Mouse (Mus musculus) kidney, embryonic 16.5 days (tissue): ENCODE results near the gene Thsd7b. TPM values are rescaled to one million over a fixed set of nuclear protein-coding genes. Genes with fewer than 3 reads are reported as not detected.
"Not testable (repeated sequence)": the region's sequence is repeated elsewhere in the genome, so short reads cannot be mapped to it uniquely, and the experiment has no call there.

Experiments used
- ATAC-seq: fragments of 200-750 bp; cut with Nextera tagmentation; 2 replicates; pipeline ENCODE4 v1.8.0; 2017; ENCODE audit warnings: moderate TSS enrichment; ENCODE audit not compliant: low FRiP score, low TSS enrichment
- H3K27ac ChIP-seq: fragments of 300-500 bp; sonication (generic); 2 replicates; pipeline ENCODE4 v1.5.1; 2014; ENCODE audit warnings: low read length
- H3K27me3 ChIP-seq: fragments of 300-500 bp; sonication (generic); 2 replicates; pipeline ENCODE4 v1.6.1; 2014; ENCODE audit warnings: low read length, control low read depth, mixed read lengths; ENCODE audit not compliant: insufficient read depth
- H3K36me3 ChIP-seq: fragments of 300-500 bp; sonication (generic); 2 replicates; pipeline ENCODE4 v1.6.1; 2014; ENCODE audit warnings: low read length, control low read depth, mixed read lengths; ENCODE audit not compliant: insufficient read depth
- H3K4me1 ChIP-seq: fragments of 300-500 bp; sonication (generic); 2 replicates; pipeline ENCODE4 v1.6.1; 2014; ENCODE audit warnings: low read length, control low read depth, mixed read lengths; ENCODE audit not compliant: insufficient read depth
- H3K4me2 ChIP-seq: fragments of 300-500 bp; sonication (generic); replicated peaks from 2 replicates; pipeline ENCODE4 v1.6.1; 2014; ENCODE audit warnings: low read depth, low read length
- H3K4me3 ChIP-seq: fragments of 300-500 bp; sonication (generic); 2 replicates; pipeline ENCODE4 v1.5.1; 2014; ENCODE audit warnings: mild to moderate bottlenecking, low read length
- H3K9ac ChIP-seq: fragments of 300-500 bp; sonication (generic); replicated peaks from 2 replicates; pipeline ENCODE4 v1.6.1; 2014; ENCODE audit warnings: low read length
- H3K9me3 ChIP-seq: fragments of 300-500 bp; sonication (generic); 2 replicates; pipeline ENCODE4 v1.6.1; 2016; ENCODE audit warnings: low read length, control low read depth
- WGBS: fragments of 180-500 bp; shearing (Covaris S2); extraction: QIAGEN DNeasy Blood & Tissue Kit; methylation state at CpG from one replicate; pipeline ENCODE4 v1.1.7; 2014; 5-methylcytosine and 5-hydroxymethylcytosine counted together
- polyA plus RNA-seq: library from polyadenylated mRNA; unstranded; fragments of >200 nt; fragmentation: Nextera tagmentation; extraction: Ambion mirVana; gene quantifications from 2 replicates; pipeline ENCODE4 v1.2.1, GENCODE M21; 2015

The Thsd7b gene
- polyA plus RNA-seq, 1 experiment from 2014 or later = 0.65 TPM

DNA sequence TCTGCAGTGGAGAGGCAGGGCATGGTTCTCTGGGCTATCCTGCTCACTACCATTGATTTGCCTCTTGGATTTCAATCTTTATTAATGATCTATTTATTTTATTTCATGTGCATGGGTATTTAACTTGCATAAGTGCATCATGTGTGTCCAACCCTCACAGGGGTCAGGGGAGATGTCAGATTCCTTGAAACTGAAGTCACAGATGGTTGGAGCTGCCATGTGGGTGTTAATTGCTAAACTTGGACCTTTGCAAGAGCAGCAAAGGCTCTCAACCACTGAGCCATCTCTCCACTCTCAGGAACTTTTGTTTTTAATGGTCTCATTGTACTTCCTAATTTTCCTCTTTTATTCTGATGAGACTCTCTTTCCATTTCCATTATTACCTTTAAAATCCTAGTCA is 327.8 kb downstream of the Thsd7b start:
- no peaks in the 10 kb centered on the region for H3K27me3 ChIP-seq
- no peak overlapping the region for H3K9ac ChIP-seq
- no peak overlapping the region for H3K4me2 ChIP-seq
- no peak overlapping the region for H3K4me3 ChIP-seq
- ATAC-seq = peak; percentile 73; the same call in 1 of the 2 replicates
- H3K36me3 ChIP-seq = no peaks in the 10 kb centered on the region
- H3K4me1 ChIP-seq = 0 out of 2 replicates have a peak, but pooled peaks cover 7% of the 10 kb centered on the region
- no peak overlapping the region for H3K27ac ChIP-seq
- no peaks in the 10 kb centered on the region for H3K9me3 ChIP-seq

DNA sequence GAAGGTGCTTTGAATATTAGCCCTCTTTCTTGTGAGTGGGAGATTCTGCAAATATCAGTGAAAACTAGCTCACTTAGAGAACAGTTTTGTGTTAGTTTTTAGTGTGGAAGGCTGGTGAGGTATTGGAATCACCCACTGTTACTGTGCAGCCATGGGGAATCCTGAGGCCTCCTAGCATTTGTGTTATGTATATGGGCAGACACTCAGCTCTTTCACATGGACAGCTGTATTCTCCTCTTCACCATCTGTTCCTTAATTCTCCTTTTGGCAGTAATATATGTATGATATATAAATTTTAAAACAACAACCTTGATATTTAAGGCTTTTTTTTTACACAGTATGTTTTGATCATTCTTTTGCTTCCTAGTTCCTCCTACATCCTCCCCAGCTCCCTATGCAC is 329.2 kb downstream of the Thsd7b start:
- Histone ChIP-seq H3K9ac (no peak overlapping the region), H3K36me3 (no peaks in the 10 kb centered on the region), H3K27ac (no peak overlapping the region), H3K4me3 (no peak overlapping the region), H3K4me1 (0 out of 2 replicates have a peak, but pooled peaks cover 7% of the 10 kb centered on the region), H3K4me2 (no peak overlapping the region), H3K9me3 (no peaks in the 10 kb centered on the region), H3K27me3 (no peaks in the 10 kb centered on the region)
- no peak for ATAC-seq

DNA sequence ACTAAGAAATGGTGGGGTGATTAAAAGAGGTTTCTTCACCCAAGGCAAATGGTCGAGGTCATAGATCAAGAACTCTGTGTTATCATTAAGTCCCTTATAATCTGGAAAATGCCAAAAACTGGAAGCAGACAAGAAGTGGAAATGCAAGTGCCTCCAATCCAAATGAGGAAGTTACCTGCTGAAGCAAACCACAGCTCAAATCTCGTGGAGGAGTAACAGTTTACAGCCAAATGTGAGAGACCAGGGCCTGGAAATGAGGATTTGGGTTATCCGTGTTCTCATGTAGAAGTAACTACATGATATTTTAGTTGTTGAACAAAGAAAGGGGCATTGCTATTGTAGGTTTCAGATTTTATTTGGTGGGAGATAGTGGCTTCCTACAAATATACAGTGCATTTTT is 335.3 kb downstream of the Thsd7b start:
- H3K9me3 ChIP-seq = no peaks in the 10 kb centered on the region
- ATAC-seq = no peak
- H3K36me3 ChIP-seq = no peaks in the 10 kb centered on the region
- no peaks in the 10 kb centered on the region for H3K4me1 ChIP-seq
- WGBS = 79% methylated on average over 3 of the region's 3 CpGs
- H3K27me3 ChIP-seq = no peaks in the 10 kb centered on the region
- no peak overlapping the region for H3K9ac ChIP-seq
- H3K4me3 ChIP-seq = no peak overlapping the region
- H3K4me2 ChIP-seq = no peak overlapping the region
- no peak overlapping the region for H3K27ac ChIP-seq

DNA sequence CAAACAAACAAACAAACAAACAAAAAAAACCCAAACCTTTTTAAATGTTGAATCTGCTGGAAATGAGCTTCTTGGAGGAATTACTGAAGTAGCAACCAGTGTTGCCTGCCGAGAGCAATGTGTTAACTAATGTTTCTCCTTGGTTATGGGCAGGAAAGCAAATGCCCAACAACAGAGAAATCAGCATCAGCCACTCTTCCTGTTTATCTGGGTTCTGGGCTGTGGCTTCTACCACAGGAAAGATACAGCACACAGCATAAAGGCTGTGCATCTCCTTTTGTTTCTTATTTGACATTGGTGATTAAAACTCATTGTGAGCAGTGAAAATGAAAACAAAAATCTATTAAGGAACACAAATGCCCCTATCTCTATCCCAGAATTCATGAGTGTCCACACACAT is 343.0 kb downstream of the Thsd7b start:
- Histone ChIP-seq H3K4me3 (no peak overlapping the region), H3K4me2 (no peak overlapping the region), H3K9me3 (no peaks in the 10 kb centered on the region), H3K27me3 (no peaks in the 10 kb centered on the region), H3K4me1 (no peaks in the 10 kb centered on the region), H3K27ac (no peak overlapping the region), H3K9ac (no peak overlapping the region), H3K36me3 (no peaks in the 10 kb centered on the region)
- WGBS = 77% methylated on average over 1 of the region's 1 CpGs
- no peak for ATAC-seq

DNA sequence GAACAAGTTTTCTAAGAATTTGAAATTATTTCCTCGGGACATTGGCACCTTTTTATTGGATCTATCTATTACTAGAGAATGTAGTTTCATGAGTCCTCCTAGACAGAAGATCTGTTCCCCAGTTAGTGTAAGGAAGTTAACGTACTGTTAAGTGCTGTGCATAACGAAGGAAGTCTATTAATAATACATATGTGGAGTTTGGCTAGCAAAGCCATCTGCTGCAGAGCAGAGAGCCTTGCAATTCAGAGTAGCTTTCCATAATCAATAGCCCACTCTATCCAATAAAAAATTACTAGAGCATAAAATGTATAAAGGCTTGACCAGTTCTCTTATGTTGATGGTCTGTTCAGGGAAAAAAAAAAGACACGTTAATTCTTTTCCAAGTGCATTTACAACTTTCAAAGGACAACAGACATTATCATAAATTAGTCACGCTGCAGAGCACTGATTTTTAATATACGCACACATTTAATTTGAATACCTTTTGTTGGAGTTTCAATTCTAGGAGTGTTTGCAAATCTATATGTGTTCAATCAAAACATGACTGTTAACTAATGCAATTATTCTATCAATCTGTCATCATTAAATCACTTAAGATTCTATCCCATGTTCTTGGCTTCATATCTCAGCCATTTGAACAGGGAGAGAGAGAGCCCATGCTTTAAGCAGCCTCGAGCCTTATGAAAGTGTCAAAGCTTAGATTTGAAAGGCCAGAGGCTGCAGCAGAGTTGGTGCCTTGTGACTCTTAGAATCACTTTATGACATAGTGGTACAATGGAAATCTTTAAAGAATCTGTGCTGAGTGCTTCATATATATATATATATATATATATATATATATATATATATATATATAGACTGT is 346.6 kb downstream of the Thsd7b start:
- Histone ChIP-seq H3K27ac (no peak overlapping the region), H3K4me1 (no peaks in the 10 kb centered on the region), H3K27me3 (no peaks in the 10 kb centered on the region), H3K36me3 (no peaks in the 10 kb centered on the region), H3K4me2 (no peak overlapping the region), H3K4me3 (no peak overlapping the region), H3K9me3 (no peaks in the 10 kb centered on the region), H3K9ac (no peak overlapping the region)
- ATAC-seq = no peak
- WGBS = 63% methylated on average over 7 of the region's 7 CpGs

DNA sequence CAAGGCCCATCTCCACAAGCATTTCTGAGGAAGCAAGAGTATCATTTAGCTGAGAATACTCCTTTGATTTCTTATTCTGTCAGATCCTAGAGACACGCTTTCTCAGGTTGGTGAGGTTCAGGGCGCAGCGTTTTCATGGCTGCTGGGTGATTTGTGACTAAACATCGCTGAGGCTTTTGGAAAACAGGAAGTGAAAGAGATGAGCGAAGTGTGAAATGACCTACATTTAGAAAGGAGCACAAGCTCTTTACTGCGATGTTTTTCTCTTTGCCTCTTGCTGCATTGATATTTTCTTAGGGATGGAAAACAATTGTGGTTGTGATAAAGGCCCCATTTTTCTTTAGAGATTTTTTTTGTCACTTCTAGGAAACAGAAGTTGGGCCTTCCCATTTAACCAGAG is 351.4 kb downstream of the Thsd7b start:
- no peak for ATAC-seq
- WGBS = 71% methylated on average over 6 of the region's 6 CpGs

DNA sequence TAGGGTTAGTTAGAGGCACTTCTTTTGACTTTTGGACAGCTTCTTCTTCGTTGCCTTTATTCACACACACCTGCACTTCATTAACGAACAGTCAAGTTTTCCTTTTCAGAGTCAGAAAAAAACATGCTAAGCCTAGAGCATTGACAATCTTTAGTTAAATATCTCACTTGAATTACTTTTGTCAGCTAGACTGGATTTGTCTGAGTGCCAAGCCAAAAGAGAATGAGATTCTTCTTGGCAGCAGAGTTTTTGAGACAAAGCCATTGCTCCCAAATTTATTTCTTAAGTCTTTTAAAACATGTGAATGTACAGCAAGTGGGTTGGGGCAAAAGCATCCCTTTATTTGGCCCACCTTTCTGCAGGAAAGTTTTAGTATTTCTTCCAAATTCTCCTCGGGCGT is 362.0 kb downstream of the Thsd7b start:
- 82% methylated on average over 4 of the region's 4 CpGs for WGBS
- Histone ChIP-seq H3K9ac (no peak overlapping the region), H3K36me3 (no peaks in the 10 kb centered on the region), H3K4me1 (no peaks in the 10 kb centered on the region), H3K9me3 (no peaks in the 10 kb centered on the region), H3K27me3 (no peaks in the 10 kb centered on the region), H3K4me2 (no peak overlapping the region), H3K27ac (no peak overlapping the region), H3K4me3 (no peak overlapping the region)
- ATAC-seq = no peak

More for the DNA sequence above, 351.4 kb downstream of the Thsd7b start:
- Histone ChIP-seq H3K4me2 (no peak overlapping the region), H3K4me3 (no peak overlapping the region), H3K9ac (no peak overlapping the region), H3K36me3 (no peaks in the 10 kb centered on the region), H3K27ac (no peak overlapping the region), H3K4me1 (no peaks in the 10 kb centered on the region), H3K27me3 (no peaks in the 10 kb centered on the region), H3K9me3 (no peaks in the 10 kb centered on the region)

DNA sequence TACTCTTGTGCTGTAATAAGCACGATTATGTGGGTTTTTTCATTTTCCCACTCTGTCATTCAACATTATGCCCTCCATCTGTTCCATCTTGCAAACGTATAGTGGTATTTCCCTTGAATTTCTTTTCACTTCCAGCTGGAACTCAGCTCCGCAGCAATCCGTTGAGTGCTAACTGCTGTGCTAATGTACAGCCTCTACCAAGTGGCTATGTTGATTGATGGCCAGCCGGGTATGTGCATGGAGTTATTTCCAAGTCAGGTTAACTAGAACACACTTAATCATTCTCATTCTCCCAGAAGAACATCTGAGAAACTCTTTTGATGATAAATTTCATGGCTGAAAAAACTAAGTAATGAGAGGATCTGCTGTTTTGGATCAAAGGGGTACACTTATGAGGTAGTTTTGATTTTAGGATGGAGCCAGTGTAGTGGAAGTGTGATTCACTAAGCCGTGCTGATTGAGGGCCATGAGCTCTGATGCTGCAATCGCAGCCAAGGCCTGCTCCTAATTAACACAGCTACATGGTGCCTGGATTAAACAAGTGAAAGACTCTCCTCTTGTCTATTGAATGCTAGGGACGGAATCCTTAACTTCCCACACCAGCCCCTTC is 371.3 kb downstream of the Thsd7b start:
- 72% methylated on average over 8 of the region's 8 CpGs for WGBS

DNA sequence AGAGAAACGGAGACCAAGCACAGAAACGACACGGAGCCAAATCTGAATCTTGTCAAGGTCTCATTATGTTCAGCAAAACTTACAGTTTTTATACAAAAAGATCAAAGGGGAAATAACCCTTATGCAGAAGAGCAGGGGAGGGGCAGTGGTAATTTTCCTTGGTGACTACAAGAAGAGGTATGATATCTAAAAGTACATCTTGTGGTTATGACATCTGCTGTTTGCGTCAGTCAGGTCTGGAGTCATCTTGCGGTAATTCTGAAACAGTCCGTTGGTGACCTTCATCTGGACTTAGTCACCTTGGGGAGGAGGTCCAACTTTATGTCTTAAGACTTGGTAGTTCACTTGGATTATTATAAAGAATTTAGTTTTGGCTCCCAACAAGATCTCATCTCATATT is 378.3 kb downstream of the Thsd7b start:
- H3K9me3 ChIP-seq, H3K4me1 ChIP-seq, ATAC-seq, H3K36me3 ChIP-seq, H3K27ac ChIP-seq, H3K27me3 ChIP-seq, H3K4me2 ChIP-seq, H3K4me3 ChIP-seq, H3K9ac ChIP-seq: not testable (repeated sequence)
- WGBS = 86% methylated on average over 6 of the region's 6 CpGs

More for the DNA sequence above, 371.3 kb downstream of the Thsd7b start:
- no peaks in the 10 kb centered on the region for H3K27me3 ChIP-seq
- no peak overlapping the region for H3K4me3 ChIP-seq
- H3K27ac ChIP-seq = no peak overlapping the region
- H3K4me2 ChIP-seq = no peak overlapping the region
- H3K36me3 ChIP-seq = no peaks in the 10 kb centered on the region
- no peak for ATAC-seq
- H3K9ac ChIP-seq = no peak overlapping the region
- H3K9me3 ChIP-seq = no peaks in the 10 kb centered on the region
- no peaks in the 10 kb centered on the region for H3K4me1 ChIP-seq

DNA sequence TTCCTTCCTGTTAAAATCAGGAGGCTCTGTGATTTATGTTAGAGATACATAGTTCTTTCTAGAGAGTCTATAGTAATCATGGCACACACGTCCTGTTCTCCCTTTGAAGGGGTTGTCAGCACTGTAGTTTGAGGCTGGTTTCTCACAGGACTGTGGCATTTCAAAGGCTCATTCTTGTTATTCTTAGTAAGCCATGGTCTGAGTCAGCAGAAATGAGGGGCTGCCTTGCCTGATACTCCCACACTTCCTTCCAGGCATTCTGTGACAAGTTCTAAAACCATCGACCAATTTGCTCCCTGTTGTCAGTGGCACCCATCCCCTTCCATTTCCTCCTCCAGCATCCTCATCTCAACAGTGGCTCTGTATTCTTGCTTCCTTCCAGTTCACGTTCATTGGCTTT is 384.9 kb downstream of the Thsd7b start:
- Histone ChIP-seq H3K9ac (no peak overlapping the region), H3K36me3 (no peaks in the 10 kb centered on the region), H3K4me2 (no peak overlapping the region), H3K4me3 (no peak overlapping the region), H3K9me3 (no peaks in the 10 kb centered on the region), H3K27ac (no peak overlapping the region), H3K4me1 (no peaks in the 10 kb centered on the region), H3K27me3 (no peaks in the 10 kb centered on the region)
- 28% methylated on average over 3 of the region's 3 CpGs for WGBS
- ATAC-seq = peak; percentile 49; the same call in 1 of the 2 replicates
